Mouse (Mus musculus) megakaryocyte, embryonic 14.5 days (primary cell): ENCODE measurements at regions not wholly inside any gene's neighbourhood (a gene's known extent, or its start where the extent isn't known, plus 50 kb on each side); places are given as distances from the start of the nearest gene placed in this dataset.

Experiments used
- H3K27me3 ChIP-seq: replicated peaks from 2 replicates; pipeline ENCODE3; 2012; ENCODE audit warnings: inconsistent platforms
- H3K36me3 ChIP-seq: replicated peaks from 2 replicates; pipeline ENCODE3; 2012; ENCODE audit warnings: low read length, inconsistent platforms, mixed read lengths
- H3K4me1 ChIP-seq: 2 replicates; pipeline ENCODE4 v1.6.1; 2012; ENCODE audit warnings: inconsistent platforms
- H3K4me3 ChIP-seq: replicated peaks from 2 replicates; pipeline ENCODE3; 2012; ENCODE audit warnings: moderate library complexity, mild to moderate bottlenecking, inconsistent platforms
- H3K9me3 ChIP-seq: 2 replicates; pipeline ENCODE4 v1.6.1; 2012; ENCODE audit warnings: inconsistent platforms
- FLI1 ChIP-seq: IDR thresholded peaks from 2 replicates; pipeline ENCODE4 v1.6.1; 2012; ENCODE audit warnings: low read length, inconsistent platforms, mixed read lengths
- GATA1 ChIP-seq: IDR thresholded peaks from 3 replicates; pipeline ENCODE4 v1.6.1; 2012; ENCODE audit warnings: mixed read lengths, low read length, inconsistent platforms, borderline replicate concordance

DNA sequence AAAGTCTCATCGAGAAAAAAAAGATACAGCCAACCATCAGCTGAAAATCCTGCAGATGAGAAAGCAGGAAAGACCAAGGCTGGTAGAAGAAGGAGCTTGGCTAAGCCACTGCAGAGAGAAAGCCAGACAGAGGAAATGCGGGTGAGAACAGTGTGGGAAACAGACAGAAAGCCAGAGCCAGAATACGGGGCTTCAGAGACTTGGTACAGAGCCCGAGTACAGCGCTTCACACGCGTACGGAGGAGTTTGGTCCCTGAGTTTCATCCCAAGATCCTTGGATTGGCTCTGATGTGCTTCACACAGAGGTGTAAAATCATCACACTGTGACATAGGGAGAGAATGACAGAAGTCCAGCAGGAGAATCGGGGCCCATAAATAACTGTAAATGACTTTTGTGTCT lies 495.6 kb upstream of the Map3k7 start:
- TF ChIP-seq FLI1: no peak
- no peak for TF ChIP-seq GATA1
- Histone ChIP-seq H3K27me3 (no peaks in the 10 kb centered on the region), H3K9me3 (peaks cover 14% of the 10 kb centered on the region; the same call in 1 of the 2 replicates), H3K4me1 (no peaks in the 10 kb centered on the region), H3K36me3 (no peaks in the 10 kb centered on the region), H3K4me3 (no peak overlapping the region)

- no peaks in the 10 kb centered on the region for H3K36me3 ChIP-seq
- TF ChIP-seq GATA1 (no peak), FLI1 (no peak)
- no peaks in the 10 kb centered on the region for H3K4me1 ChIP-seq
- no peaks in the 10 kb centered on the region for H3K27me3 ChIP-seq
- peaks cover 11% of the 10 kb centered on the region; the same call in 1 of the 2 replicates for H3K9me3 ChIP-seq
- H3K4me3 ChIP-seq: no peak overlapping the region
Measured at GRCm38 (mm10) chr4:31469803-31470202, 494.1 kb upstream of the Map3k7 start.

DNA sequence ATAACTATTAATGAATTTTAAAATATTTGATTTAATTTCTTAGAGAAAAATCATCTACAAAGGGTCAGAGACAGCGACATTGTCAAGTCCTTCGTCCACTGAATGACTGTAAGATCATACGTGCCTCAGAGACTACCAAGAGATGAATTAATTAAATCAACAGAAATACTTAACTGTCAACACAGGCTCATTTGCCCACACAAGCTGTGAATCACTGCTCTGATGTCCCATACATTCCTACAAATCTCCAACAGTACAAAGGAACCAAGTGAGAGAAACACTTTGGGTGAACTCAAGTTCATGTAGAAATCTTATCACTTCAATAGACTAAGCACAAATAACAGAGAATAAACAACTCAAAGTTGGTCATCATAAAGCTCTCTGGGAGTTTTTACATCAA lies 471.4 kb upstream of the Map3k7 start:
- Histone ChIP-seq H3K4me3 (no peak overlapping the region), H3K36me3 (no peaks in the 10 kb centered on the region), H3K4me1 (no peaks in the 10 kb centered on the region), H3K9me3 (0 out of 2 replicates have a peak, but pooled peaks cover 3% of the 10 kb centered on the region), H3K27me3 (no peaks in the 10 kb centered on the region)
- TF ChIP-seq GATA1: no peak
- TF ChIP-seq FLI1: no peak

GRCm38 (mm10) chr4:31493087-31493511 lies 470.8 kb upstream of the Map3k7 start:
- Histone ChIP-seq H3K36me3 (no peaks in the 10 kb centered on the region), H3K9me3 (0 out of 2 replicates have a peak, but pooled peaks cover 3% of the 10 kb centered on the region), H3K4me3 (no peak overlapping the region), H3K4me1 (no peaks in the 10 kb centered on the region), H3K27me3 (no peaks in the 10 kb centered on the region)
- TF ChIP-seq FLI1 (no peak), GATA1 (no peak)

DNA sequence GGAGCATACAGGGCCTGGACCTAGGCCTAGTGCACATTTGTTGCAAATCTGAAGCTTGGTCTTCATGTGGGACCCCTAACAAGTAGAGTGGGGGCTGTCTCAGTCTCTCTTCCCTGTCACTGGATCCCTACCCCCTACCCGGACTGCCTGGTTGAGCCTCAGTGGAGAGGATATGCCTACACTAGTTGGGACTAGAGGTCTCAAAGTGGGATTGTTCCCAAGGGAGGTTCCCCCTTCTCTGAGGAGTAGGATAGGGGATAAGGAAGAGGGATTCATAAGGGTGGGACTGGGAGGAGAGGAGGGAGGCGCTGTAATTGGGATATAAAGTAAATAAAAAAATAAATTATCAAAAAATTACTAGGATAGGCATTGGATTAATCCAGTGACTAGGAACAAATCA lies 464.0 kb upstream of the Map3k7 start:
- Histone ChIP-seq H3K36me3 (no peaks in the 10 kb centered on the region), H3K9me3 (peaks cover 3% of the 10 kb centered on the region; the same call in 1 of the 2 replicates), H3K27me3 (no peaks in the 10 kb centered on the region), H3K4me3 (no peak overlapping the region), H3K4me1 (no peaks in the 10 kb centered on the region)
- TF ChIP-seq FLI1 (no peak), GATA1 (no peak)

DNA sequence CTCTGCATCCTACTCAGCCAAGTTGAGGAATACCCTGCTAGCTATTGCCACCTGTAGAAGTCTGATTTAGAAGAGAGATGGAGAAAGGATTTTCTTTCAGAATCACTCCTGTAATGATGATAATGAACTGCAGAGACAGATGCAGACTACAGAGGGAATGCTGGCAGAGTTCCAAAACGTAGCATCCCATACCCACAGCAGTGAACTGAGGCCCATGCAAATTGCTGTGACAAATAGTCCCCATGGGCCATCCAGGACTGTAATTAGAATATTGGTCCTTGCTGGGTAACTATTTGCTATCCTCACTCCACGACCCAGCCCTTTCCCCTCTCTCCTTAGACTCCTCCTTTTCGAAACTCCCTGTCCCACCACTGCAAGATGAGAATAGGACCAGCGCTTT lies 463.5 kb upstream of the Map3k7 start:
- no peak for TF ChIP-seq FLI1
- no peak for TF ChIP-seq GATA1
- Histone ChIP-seq H3K4me1 (no peaks in the 10 kb centered on the region), H3K4me3 (no peak overlapping the region), H3K9me3 (peaks cover 3% of the 10 kb centered on the region; the same call in 1 of the 2 replicates), H3K36me3 (no peaks in the 10 kb centered on the region), H3K27me3 (no peaks in the 10 kb centered on the region)

- no peaks in the 10 kb centered on the region for H3K4me1 ChIP-seq
- H3K4me3 ChIP-seq: no peak overlapping the region
- H3K27me3 ChIP-seq: no peaks in the 10 kb centered on the region
- H3K9me3 ChIP-seq: 0 out of 2 replicates have a peak, but pooled peaks cover 10% of the 10 kb centered on the region
- no peak for TF ChIP-seq GATA1
- TF ChIP-seq FLI1: no peak
- no peaks in the 10 kb centered on the region for H3K36me3 ChIP-seq
Measured at GRCm38 (mm10) chr4:31525638-31526207, 438.2 kb upstream of the Map3k7 start.

- Histone ChIP-seq H3K27me3 (no peaks in the 10 kb centered on the region), H3K36me3 (no peaks in the 10 kb centered on the region), H3K4me1 (no peaks in the 10 kb centered on the region), H3K4me3 (no peak overlapping the region), H3K9me3 (0 out of 2 replicates have a peak, but pooled peaks cover 3% of the 10 kb centered on the region)
- TF ChIP-seq FLI1: no peak
- TF ChIP-seq GATA1: no peak
Measured at GRCm38 (mm10) chr4:31536811-31537210, 427.1 kb upstream of the Map3k7 start.

GRCm38 (mm10) chr4:31553780-31554394 lies 410.0 kb upstream of the Map3k7 start:
- Histone ChIP-seq H3K27me3 (no peaks in the 10 kb centered on the region), H3K9me3 (peaks cover 15% of the 10 kb centered on the region; the same call in 1 of the 2 replicates), H3K4me1 (no peaks in the 10 kb centered on the region), H3K4me3 (no peak overlapping the region), H3K36me3 (no peaks in the 10 kb centered on the region)
- no peak for TF ChIP-seq FLI1
- TF ChIP-seq GATA1: no peak

GRCm38 (mm10) chr4:31555077-31555476 lies 408.8 kb upstream of the Map3k7 start:
- Histone ChIP-seq H3K4me1 (no peaks in the 10 kb centered on the region), H3K4me3 (no peak overlapping the region), H3K36me3 (no peaks in the 10 kb centered on the region), H3K9me3 (peaks cover 11% of the 10 kb centered on the region; the same call in 1 of the 2 replicates), H3K27me3 (no peaks in the 10 kb centered on the region)
- no peak for TF ChIP-seq FLI1
- no peak for TF ChIP-seq GATA1

- no peaks in the 10 kb centered on the region for H3K27me3 ChIP-seq
- no peaks in the 10 kb centered on the region for H3K36me3 ChIP-seq
- H3K9me3 ChIP-seq: peaks cover 11% of the 10 kb centered on the region; the same call in 1 of the 2 replicates
- no peak overlapping the region for H3K4me3 ChIP-seq
- no peaks in the 10 kb centered on the region for H3K4me1 ChIP-seq
- no peak for TF ChIP-seq GATA1
- no peak for TF ChIP-seq FLI1
Measured at GRCm38 (mm10) chr4:31557261-31557660, 406.6 kb upstream of the Map3k7 start.
